Mouse (Mus musculus): ENCODE measurements around the gene Fras1. TPM values are rescaled to one million over a fixed set of nuclear protein-coding genes. Genes with fewer than 3 reads are reported as not detected.

Gene Fras1
- polyA plus RNA-seq, 1 experiment, result 6.9 TPM

GRCm38 (mm10) chr5:96618008-96618407 lies 244.3 kb downstream of the Fras1 start:
- H3K9me3 ChIP-seq (replicated peaks; ENCODE audit: control insufficient read depth, insufficient read depth, low read length, poor library complexity, severe bottlenecking), result no peaks in the 10 kb centered on the region
- no peaks in the 10 kb centered on the region for H3K4me1 ChIP-seq (ENCODE audit: control insufficient read depth, insufficient read depth, low read length)
- no peaks in the 10 kb centered on the region for H3K36me3 ChIP-seq (ENCODE audit: control insufficient read depth, insufficient read depth, low read length, poor library complexity, severe bottlenecking)
- no peaks in the 10 kb centered on the region; the same call in 1 of the 2 replicates for H3K27me3 ChIP-seq (ENCODE audit: control insufficient read depth, insufficient read depth, low read length, poor library complexity, severe bottlenecking)
- H3K9ac ChIP-seq (ENCODE audit: low read depth, poor library complexity, severe bottlenecking), result no peak overlapping the region
- H3K27ac ChIP-seq (ENCODE audit: insufficient read depth, low read length), result no peak overlapping the region
- H3K4me3 ChIP-seq (ENCODE audit: low read depth, low read length), result no peak overlapping the region
- no peak for TF ChIP-seq EP300 (IDR thresholded peaks at IDR 0.05; ENCODE audit: insufficient read depth, low read depth, low read length)
- TF ChIP-seq POLR2A (IDR thresholded peaks at IDR 0.05; ENCODE audit: insufficient read depth, low read length), result no peak
- no peak for TF ChIP-seq CTCF (IDR thresholded peaks at IDR 0.05; ENCODE audit: low read depth, low read length)

GRCm38 (mm10) chr5:96620209-96620608 lies 246.5 kb downstream of the Fras1 start:
- Histone ChIP-seq H3K9me3 (replicated peaks; ENCODE audit: control insufficient read depth, insufficient read depth, low read length, poor library complexity, severe bottlenecking) (no peaks in the 10 kb centered on the region), H3K4me1 (ENCODE audit: control insufficient read depth, insufficient read depth, low read length) (no peaks in the 10 kb centered on the region), H3K9ac (ENCODE audit: low read depth, poor library complexity, severe bottlenecking) (no peak overlapping the region), H3K27ac (ENCODE audit: insufficient read depth, low read length) (no peak overlapping the region), H3K27me3 (ENCODE audit: control insufficient read depth, insufficient read depth, low read length, poor library complexity, severe bottlenecking) (no peaks in the 10 kb centered on the region; the same call in 1 of the 2 replicates), H3K36me3 (ENCODE audit: control insufficient read depth, insufficient read depth, low read length, poor library complexity, severe bottlenecking) (no peaks in the 10 kb centered on the region), H3K4me3 (ENCODE audit: low read depth, low read length) (no peak overlapping the region)
- TF ChIP-seq EP300 (IDR thresholded peaks at IDR 0.05; ENCODE audit: insufficient read depth, low read depth, low read length) (no peak), CTCF (IDR thresholded peaks at IDR 0.05; ENCODE audit: low read depth, low read length) (no peak), POLR2A (IDR thresholded peaks at IDR 0.05; ENCODE audit: insufficient read depth, low read length) (no peak)

GRCm38 (mm10) chr5:96620618-96621017 lies 246.9 kb downstream of the Fras1 start:
- H3K4me1 ChIP-seq (ENCODE audit: control insufficient read depth, insufficient read depth, low read length), result no peaks in the 10 kb centered on the region
- H3K9me3 ChIP-seq (replicated peaks; ENCODE audit: control insufficient read depth, insufficient read depth, low read length, poor library complexity, severe bottlenecking), result no peaks in the 10 kb centered on the region
- H3K36me3 ChIP-seq (ENCODE audit: control insufficient read depth, insufficient read depth, low read length, poor library complexity, severe bottlenecking), result no peaks in the 10 kb centered on the region
- TF ChIP-seq POLR2A (IDR thresholded peaks at IDR 0.05; ENCODE audit: insufficient read depth, low read length), result no peak
- no peak for TF ChIP-seq CTCF (IDR thresholded peaks at IDR 0.05; ENCODE audit: low read depth, low read length)
- no peak for TF ChIP-seq EP300 (IDR thresholded peaks at IDR 0.05; ENCODE audit: insufficient read depth, low read depth, low read length)
- no peak overlapping the region for H3K4me3 ChIP-seq (ENCODE audit: low read depth, low read length)
- no peaks in the 10 kb centered on the region; the same call in 1 of the 2 replicates for H3K27me3 ChIP-seq (ENCODE audit: control insufficient read depth, insufficient read depth, low read length, poor library complexity, severe bottlenecking)
- H3K9ac ChIP-seq (ENCODE audit: low read depth, poor library complexity, severe bottlenecking), result no peak overlapping the region
- H3K27ac ChIP-seq (ENCODE audit: insufficient read depth, low read length), result no peak overlapping the region

- TF ChIP-seq EP300 (IDR thresholded peaks at IDR 0.05; ENCODE audit: insufficient read depth, low read depth, low read length) (no peak), CTCF (IDR thresholded peaks at IDR 0.05; ENCODE audit: low read depth, low read length) (no peak), POLR2A (IDR thresholded peaks at IDR 0.05; ENCODE audit: insufficient read depth, low read length) (no peak)
- no peaks in the 10 kb centered on the region for H3K9me3 ChIP-seq (replicated peaks; ENCODE audit: control insufficient read depth, insufficient read depth, low read length, poor library complexity, severe bottlenecking)
- no peaks in the 10 kb centered on the region for H3K4me1 ChIP-seq (ENCODE audit: control insufficient read depth, insufficient read depth, low read length)
- H3K4me3 ChIP-seq (ENCODE audit: low read depth, low read length), result no peak overlapping the region
- no peaks in the 10 kb centered on the region for H3K36me3 ChIP-seq (ENCODE audit: control insufficient read depth, insufficient read depth, low read length, poor library complexity, severe bottlenecking)
- no peak overlapping the region for H3K27ac ChIP-seq (ENCODE audit: insufficient read depth, low read length)
- no peak overlapping the region for H3K9ac ChIP-seq (ENCODE audit: low read depth, poor library complexity, severe bottlenecking)
- no peaks in the 10 kb centered on the region; the same call in 1 of the 2 replicates for H3K27me3 ChIP-seq (ENCODE audit: control insufficient read depth, insufficient read depth, low read length, poor library complexity, severe bottlenecking)
Observed at GRCm38 (mm10) chr5:96622604-96623352, 249.0 kb downstream of the Fras1 start.

GRCm38 (mm10) chr5:96629851-96630250 lies 256.1 kb downstream of the Fras1 start:
- no peak overlapping the region for H3K9ac ChIP-seq (ENCODE audit: low read depth, poor library complexity, severe bottlenecking)
- H3K9me3 ChIP-seq (replicated peaks; ENCODE audit: control insufficient read depth, insufficient read depth, low read length, poor library complexity, severe bottlenecking), result no peaks in the 10 kb centered on the region
- H3K27ac ChIP-seq (ENCODE audit: insufficient read depth, low read length), result no peak overlapping the region
- no peak for TF ChIP-seq EP300 (IDR thresholded peaks at IDR 0.05; ENCODE audit: insufficient read depth, low read depth, low read length)
- TF ChIP-seq CTCF (IDR thresholded peaks at IDR 0.05; ENCODE audit: low read depth, low read length), result no peak
- TF ChIP-seq POLR2A (IDR thresholded peaks at IDR 0.05; ENCODE audit: insufficient read depth, low read length), result no peak
- no peak overlapping the region for H3K4me3 ChIP-seq (ENCODE audit: low read depth, low read length)
- H3K4me1 ChIP-seq (ENCODE audit: control insufficient read depth, insufficient read depth, low read length), result no peaks in the 10 kb centered on the region
- H3K27me3 ChIP-seq (ENCODE audit: control insufficient read depth, insufficient read depth, low read length, poor library complexity, severe bottlenecking), result no peaks in the 10 kb centered on the region
- H3K36me3 ChIP-seq (ENCODE audit: control insufficient read depth, insufficient read depth, low read length, poor library complexity, severe bottlenecking), result no peaks in the 10 kb centered on the region

- no peak for TF ChIP-seq POLR2A (IDR thresholded peaks at IDR 0.05; ENCODE audit: insufficient read depth, low read length)
- TF ChIP-seq EP300 (IDR thresholded peaks at IDR 0.05; ENCODE audit: insufficient read depth, low read depth, low read length), result no peak
- no peak for TF ChIP-seq CTCF (IDR thresholded peaks at IDR 0.05; ENCODE audit: low read depth, low read length)
- H3K9ac ChIP-seq (ENCODE audit: low read depth, poor library complexity, severe bottlenecking), result no peak overlapping the region
- H3K27ac ChIP-seq (ENCODE audit: insufficient read depth, low read length), result no peak overlapping the region
- no peaks in the 10 kb centered on the region for H3K4me1 ChIP-seq (ENCODE audit: control insufficient read depth, insufficient read depth, low read length)
- H3K9me3 ChIP-seq (replicated peaks; ENCODE audit: control insufficient read depth, insufficient read depth, low read length, poor library complexity, severe bottlenecking), result no peaks in the 10 kb centered on the region
- no peaks in the 10 kb centered on the region for H3K27me3 ChIP-seq (ENCODE audit: control insufficient read depth, insufficient read depth, low read length, poor library complexity, severe bottlenecking)
- no peaks in the 10 kb centered on the region for H3K36me3 ChIP-seq (ENCODE audit: control insufficient read depth, insufficient read depth, low read length, poor library complexity, severe bottlenecking)
- no peak overlapping the region for H3K4me3 ChIP-seq (ENCODE audit: low read depth, low read length)
Observed at GRCm38 (mm10) chr5:96635146-96635862, 261.5 kb downstream of the Fras1 start.

Measured in ES-Bruce4 (cell line).